Mouse (Mus musculus): ENCODE data around the gene Mtmr1.

GRCm38 (mm10) chrX:71430900-71431299, 66.3 kb downstream of the Mtmr1 start:
- TF ChIP-seq CTCF (IDR thresholded peaks at IDR 0.05; ENCODE audit: control insufficient read depth, insufficient read depth, low read length) (no peak), POLR2A (IDR thresholded peaks at IDR 0.05; ENCODE audit: borderline replicate concordance, control insufficient read depth, low read depth, low read length) (no peak)

Measured in bone marrow, adult 2 months (tissue).